Mouse (Mus musculus) heart, embryonic 11.5 days (tissue): ENCODE measurements around the gene Acp5. TPM values are rescaled to one million over a fixed set of nuclear protein-coding genes. Genes with fewer than 3 reads are reported as not detected.
"Not testable (repeated sequence)": the region's sequence is repeated elsewhere in the genome, so short reads cannot be mapped to it uniquely, and the experiment has no call there.

Experiments used
- ATAC-seq: fragments of 200-750 bp; cut with Nextera tagmentation; replicated peaks from 2 replicates; pipeline ENCODE4 v1.8.0; 2017; ENCODE audit warnings: moderate library complexity; ENCODE audit not compliant: insufficient number of reproducible peaks, low FRiP score, low TSS enrichment
- H3K27ac ChIP-seq: fragments of 300-500 bp; sonication (generic); 2 replicates; pipeline ENCODE4 v1.5.1; 2014; ENCODE audit warnings: mild to moderate bottlenecking, low read depth, low read length
- H3K27me3 ChIP-seq: fragments of 300-500 bp; sonication (generic); 2 replicates; pipeline ENCODE4 v1.6.1; 2014; ENCODE audit warnings: mild to moderate bottlenecking, low read length, mixed read lengths; ENCODE audit not compliant: control insufficient read depth, insufficient read depth
- H3K36me3 ChIP-seq: fragments of 300-500 bp; sonication (generic); 2 replicates; pipeline ENCODE4 v1.6.1; 2014; ENCODE audit warnings: mild to moderate bottlenecking, low read length, moderate library complexity, mixed read lengths; ENCODE audit not compliant: control insufficient read depth, insufficient read depth
- H3K4me1 ChIP-seq: fragments of 300-500 bp; sonication (generic); 2 replicates; pipeline ENCODE4 v1.6.1; 2014; ENCODE audit warnings: low read length; ENCODE audit not compliant: control insufficient read depth, insufficient read depth
- H3K4me2 ChIP-seq: fragments of 300-500 bp; sonication (generic); 2 replicates; pipeline ENCODE4 v1.6.1; 2014; ENCODE audit warnings: mild to moderate bottlenecking, moderate library complexity
- H3K4me3 ChIP-seq: fragments of 300-500 bp; sonication (generic); 2 replicates; pipeline ENCODE4 v1.5.1; 2014; ENCODE audit warnings: low read depth, low read length
- H3K9ac ChIP-seq: fragments of 300-500 bp; sonication (generic); 2 replicates; pipeline ENCODE4 v1.6.1; 2014; ENCODE audit warnings: mild to moderate bottlenecking, low read depth, low read length, moderate library complexity
- H3K9me3 ChIP-seq: fragments of 300-500 bp; sonication (generic); replicated peaks from 2 replicates; pipeline ENCODE4 v1.6.1; 2016; ENCODE audit warnings: low read length; ENCODE audit not compliant: control insufficient read depth
- WGBS: fragments of 180-500 bp; shearing (Covaris S2); extraction: QIAGEN DNeasy Blood & Tissue Kit; methylation state at CpG from one replicate; pipeline ENCODE4 v1.1.7; 2014; ENCODE audit not compliant: insufficient replicate concordance; 5-methylcytosine and 5-hydroxymethylcytosine counted together
- polyA plus RNA-seq: library from polyadenylated mRNA; unstranded; fragments of >200 nt; fragmentation: Nextera tagmentation; extraction: Ambion mirVana; gene quantifications from 2 replicates; pipeline ENCODE4 v1.2.1, GENCODE M21; 2014

Gene Acp5
- polyA plus RNA-seq, 1 experiment from 2014 or later: 68.9 TPM

DNA sequence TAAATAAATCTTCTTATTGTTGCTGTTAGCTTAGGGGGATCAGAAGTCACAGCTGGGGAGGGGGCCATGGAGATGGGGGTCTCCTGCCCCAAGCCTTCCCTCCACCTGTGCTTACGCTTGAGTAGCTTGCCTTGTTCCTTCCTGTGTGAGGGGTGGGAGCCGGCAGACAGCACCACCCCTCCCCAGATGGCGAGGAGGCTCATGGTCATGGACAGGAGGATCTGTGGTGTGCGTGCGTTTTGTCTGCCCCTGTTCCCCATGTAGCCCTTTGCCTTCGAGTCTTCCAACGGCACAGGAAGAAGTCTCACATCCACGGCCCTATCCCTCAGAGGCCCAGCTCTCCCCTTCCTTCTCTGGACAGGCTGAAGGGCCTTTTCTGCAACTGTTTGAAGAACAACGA, 26.8 kb upstream of the Acp5 start:
- peaks cover 4% of the 10 kb centered on the region; the same call in 1 of the 2 replicates for H3K4me1 ChIP-seq
- H3K9ac ChIP-seq: no peak overlapping the region
- WGBS: 70% methylated on average over 9 of the region's 9 CpGs
- H3K27ac ChIP-seq: no peak overlapping the region
- H3K9me3 ChIP-seq: peaks cover 6% of the 10 kb centered on the region
- no peaks in the 10 kb centered on the region for H3K36me3 ChIP-seq
- no peak overlapping the region for H3K4me2 ChIP-seq
- H3K4me3 ChIP-seq: no peak overlapping the region
- H3K27me3 ChIP-seq: peaks cover 13% of the 10 kb centered on the region
- no peak for ATAC-seq

DNA sequence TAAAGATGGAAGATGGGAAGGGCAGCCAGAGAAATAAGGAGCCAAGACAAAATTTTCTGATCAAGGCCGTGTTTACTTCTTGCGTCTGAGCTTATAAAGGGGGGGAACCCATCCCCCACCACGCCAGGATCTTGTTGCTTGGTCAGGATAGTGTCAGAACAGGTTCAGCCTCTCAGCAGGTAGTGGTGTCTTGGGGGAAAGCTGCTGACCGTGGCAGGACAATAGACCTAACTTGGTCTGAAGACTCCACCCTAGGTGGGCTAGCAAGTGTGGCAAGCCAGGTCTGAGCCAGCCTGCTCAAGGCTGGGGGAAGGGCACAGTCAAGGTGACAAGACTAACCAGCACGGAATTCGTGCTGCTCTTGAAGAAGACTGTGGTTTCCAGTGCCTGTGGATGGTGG, 25.8 kb upstream of the Acp5 start:
- Histone ChIP-seq H3K36me3 (no peaks in the 10 kb centered on the region), H3K4me1 (peaks cover 6% of the 10 kb centered on the region; the same call in 1 of the 2 replicates), H3K27me3 (peaks cover 13% of the 10 kb centered on the region), H3K9me3 (no peaks in the 10 kb centered on the region), H3K27ac (no peak overlapping the region), H3K4me2 (no peak overlapping the region), H3K4me3 (no peak overlapping the region), H3K9ac (no peak overlapping the region)
- WGBS: 37% methylated on average over 6 of the region's 6 CpGs
- ATAC-seq: no peak

DNA sequence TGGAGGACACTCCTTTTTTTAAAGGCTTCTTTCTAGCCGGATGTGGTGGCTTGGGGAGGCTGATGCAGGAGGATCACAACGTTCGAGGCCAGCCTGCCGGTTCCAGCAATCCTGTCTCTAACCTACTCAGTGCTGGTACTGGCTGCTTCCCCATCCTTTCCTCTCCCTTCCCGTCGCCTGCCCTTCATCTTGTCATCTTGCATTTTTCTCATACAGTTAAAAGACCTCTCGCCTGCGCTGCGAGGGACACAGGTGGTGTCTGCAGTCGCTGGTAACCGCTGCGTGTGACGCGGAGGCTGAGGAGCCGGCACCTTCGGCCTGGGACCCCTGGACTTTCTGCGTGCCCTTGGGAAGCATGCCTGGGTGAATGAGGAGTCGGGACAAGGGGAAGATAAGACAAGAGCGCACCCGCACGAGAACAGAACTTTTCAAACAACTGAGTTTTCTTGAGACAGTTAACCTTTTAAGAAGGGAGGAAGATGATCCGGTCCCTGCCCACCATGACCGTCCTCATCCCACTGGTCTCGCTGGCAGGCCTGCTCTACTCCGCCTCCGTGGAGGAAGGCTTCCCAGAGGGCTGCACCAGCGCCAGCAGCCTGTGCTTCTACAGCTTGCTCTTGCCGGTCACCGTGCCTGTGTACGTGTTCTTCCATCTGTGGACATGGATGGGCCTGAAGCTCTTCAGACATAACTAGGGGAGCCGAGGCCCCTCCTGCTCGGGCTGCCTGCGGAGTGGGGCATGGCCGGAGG, 22.2 kb upstream of the Acp5 start:
- Histone ChIP-seq H3K9me3 (no peaks in the 10 kb centered on the region), H3K36me3 (no peaks in the 10 kb centered on the region), H3K4me1 (peaks cover 8% of the 10 kb centered on the region; the same call in 1 of the 2 replicates), H3K9ac (peak overlapping the region; percentile 88), H3K4me3 (peak overlapping the region; percentile 79), H3K27me3 (peaks cover 9% of the 10 kb centered on the region; the same call in 1 of the 2 replicates), H3K27ac (no peak overlapping the region), H3K4me2 (peak overlapping the region; percentile 87)
- no peak for ATAC-seq
- 45% methylated on average over 34 of the region's 34 CpGs for WGBS

DNA sequence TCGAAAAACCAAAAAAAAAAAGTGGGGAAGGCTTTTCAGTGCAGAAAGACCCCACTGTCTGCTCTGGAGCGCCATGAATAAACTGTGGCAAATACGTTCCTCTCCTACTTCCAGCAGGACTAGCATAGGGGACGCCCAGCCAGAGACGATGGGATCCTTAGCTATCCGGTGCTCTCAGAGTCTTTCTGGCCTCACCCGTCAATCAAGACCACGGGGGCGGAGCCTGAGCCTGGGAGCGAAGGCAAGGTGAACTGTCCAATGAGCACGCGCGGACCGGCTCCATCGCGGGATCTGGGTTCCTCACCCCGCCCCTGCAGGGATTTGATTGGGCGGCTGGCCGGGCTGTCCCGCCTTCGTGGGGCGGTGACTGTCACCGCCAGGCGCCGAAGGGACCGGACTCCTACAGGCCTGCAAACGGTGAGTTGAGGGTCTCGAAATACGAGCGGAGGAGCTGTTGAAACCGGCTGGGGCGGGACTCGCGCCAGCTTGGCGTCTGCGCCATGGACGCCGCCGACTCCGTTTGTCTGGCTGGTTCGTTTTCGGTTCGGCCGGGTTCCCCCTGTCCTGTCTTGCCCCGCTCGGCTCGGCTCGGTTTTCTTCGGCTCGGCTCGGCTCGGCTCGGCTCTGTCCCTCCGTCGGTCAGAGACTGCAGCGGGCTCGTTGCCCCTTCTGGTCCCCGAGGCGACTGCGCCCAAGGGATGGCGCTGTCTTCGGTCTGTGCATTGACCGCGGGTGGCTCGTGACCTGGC, 21.2 kb upstream of the Acp5 start, which contains the start of gene Pigyl:
Gene Pigyl, plus strand, starts transcription at position 350 of the 749 bp plus-strand sequence.
- Histone ChIP-seq H3K9me3 (no peaks in the 10 kb centered on the region), H3K27ac (peak within 1 kb of the TSS; percentile 81; the same call in 1 of the 2 replicates), H3K9ac (peak within 1 kb of the TSS; percentile 88), H3K4me3 (peak within 1 kb of the TSS; percentile 79), H3K4me1 (peaks cover 8% of the 10 kb centered on the region; the same call in 1 of the 2 replicates), H3K36me3 (no peaks in the 10 kb centered on the region), H3K4me2 (peak within 1 kb of the TSS; percentile 87), H3K27me3 (peaks cover 9% of the 10 kb centered on the region; the same call in 1 of the 2 replicates)
- peak; percentile 97 for ATAC-seq
- under 1% methylated on average over 63 of the region's 65 CpGs for WGBS

DNA sequence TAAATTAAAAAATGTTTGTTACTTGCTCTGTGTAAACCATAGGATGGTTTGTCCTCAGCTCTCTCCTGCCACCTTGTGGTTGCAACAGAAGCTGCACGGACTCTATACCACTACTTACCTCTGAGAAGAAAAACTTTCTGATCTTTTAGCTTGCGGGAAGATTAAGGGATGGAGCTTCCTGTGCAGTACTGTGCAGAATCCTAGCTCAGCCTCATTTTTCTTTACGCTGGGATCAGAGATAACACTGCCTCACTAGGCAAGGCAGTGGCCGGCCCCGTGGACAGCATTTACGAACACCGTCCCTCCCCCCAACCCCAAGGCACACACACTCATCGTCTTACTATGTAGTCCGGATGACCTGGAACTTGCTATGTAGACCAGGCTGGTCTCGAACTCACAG, 20.1 kb upstream of the Acp5 start:
- Histone ChIP-seq H3K4me3 (0 out of 2 replicates have a peak overlapping the region, but pooled peaks have one; percentile 16), H3K4me1 (peaks cover 8% of the 10 kb centered on the region; the same call in 1 of the 2 replicates), H3K36me3 (no peaks in the 10 kb centered on the region), H3K27ac (no peak overlapping the region), H3K9ac (no peak overlapping the region), H3K27me3 (peaks cover 9% of the 10 kb centered on the region; the same call in 1 of the 2 replicates), H3K4me2 (peak overlapping the region; percentile 87), H3K9me3 (no peaks in the 10 kb centered on the region)
- 14% methylated on average over 10 of the region's 10 CpGs for WGBS
- 0 out of 2 replicates have a peak, but pooled peaks have one; percentile 32 for ATAC-seq

DNA sequence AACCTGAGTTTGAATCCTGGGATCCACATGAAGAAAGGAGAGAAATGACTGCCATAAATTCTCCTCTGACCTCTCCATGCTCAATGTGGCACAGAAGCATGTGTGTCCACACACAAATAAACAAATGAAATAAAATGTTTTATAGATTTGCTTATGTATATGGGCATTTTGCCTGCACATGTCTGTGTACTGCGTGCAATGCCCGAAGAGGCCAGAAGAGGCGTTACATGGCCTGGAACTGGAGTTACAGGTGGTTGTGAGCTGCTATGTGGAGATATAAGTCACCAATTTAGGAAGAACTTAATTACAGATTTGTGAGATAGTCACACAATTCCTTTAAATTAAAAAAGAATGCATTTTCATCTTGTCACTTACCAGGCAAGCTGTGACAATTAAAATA, 18.3 kb upstream of the Acp5 start:
- 85% methylated on average over 3 of the region's 3 CpGs for WGBS
- no peak for ATAC-seq
- no peak overlapping the region for H3K9ac ChIP-seq
- no peak overlapping the region for H3K4me3 ChIP-seq
- peaks cover 8% of the 10 kb centered on the region; the same call in 1 of the 2 replicates for H3K4me1 ChIP-seq
- H3K4me2 ChIP-seq: no peak overlapping the region
- no peaks in the 10 kb centered on the region for H3K36me3 ChIP-seq
- no peaks in the 10 kb centered on the region for H3K9me3 ChIP-seq
- H3K27ac ChIP-seq: no peak overlapping the region
- peaks cover 9% of the 10 kb centered on the region; the same call in 1 of the 2 replicates for H3K27me3 ChIP-seq

DNA sequence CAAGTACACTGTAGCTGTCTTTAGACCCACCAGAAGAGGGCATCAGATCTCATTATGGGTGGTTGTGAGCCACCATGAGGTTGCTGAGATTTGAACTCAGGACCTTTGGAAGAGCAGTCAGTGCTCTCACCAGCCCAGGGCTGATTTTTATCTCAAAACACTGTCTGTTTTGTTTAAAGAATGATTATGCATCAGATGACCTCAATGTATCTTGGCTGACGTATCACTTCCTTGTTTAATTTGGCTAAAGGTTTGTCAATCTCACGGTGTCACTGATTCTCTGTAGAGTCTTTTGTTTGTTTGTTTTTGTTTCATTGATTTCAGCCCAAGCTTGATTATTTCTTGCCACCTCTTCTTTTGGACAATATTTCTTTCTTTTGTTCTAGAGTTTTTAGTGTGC, 15.4 kb upstream of the Acp5 start:
- peaks cover 2% of the 10 kb centered on the region; the same call in 1 of the 2 replicates for H3K4me1 ChIP-seq
- H3K9me3 ChIP-seq: no peaks in the 10 kb centered on the region
- no peaks in the 10 kb centered on the region for H3K36me3 ChIP-seq
- H3K4me3 ChIP-seq: no peak overlapping the region
- no peak overlapping the region for H3K9ac ChIP-seq
- no peak overlapping the region for H3K27ac ChIP-seq
- no peaks in the 10 kb centered on the region for H3K27me3 ChIP-seq
- no peak overlapping the region for H3K4me2 ChIP-seq
- WGBS: 83% methylated on average over 2 of the region's 2 CpGs
- ATAC-seq: no peak

DNA sequence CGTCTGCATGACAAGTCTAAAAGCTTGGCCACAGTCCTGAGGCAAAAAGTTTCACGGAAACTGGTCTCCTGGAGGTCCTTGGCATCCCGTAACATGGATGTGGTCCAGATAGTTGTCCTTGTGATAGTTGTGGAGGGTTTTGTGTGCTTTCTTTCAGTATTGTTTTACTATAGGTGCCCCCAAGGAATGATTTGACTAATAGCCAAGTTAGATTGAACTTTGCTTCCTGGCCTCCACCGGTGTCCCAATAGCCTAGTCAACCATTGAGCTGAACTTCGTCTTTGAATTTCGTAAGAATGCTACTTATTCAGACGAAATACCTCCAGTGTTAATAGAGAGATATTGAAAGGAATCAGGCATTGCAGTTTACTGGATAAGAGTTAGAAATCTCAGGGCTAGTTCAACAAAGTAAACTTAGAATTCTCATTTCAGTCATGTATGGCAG, 14.8 kb upstream of the Acp5 start:
- H3K27me3 ChIP-seq, H3K9ac ChIP-seq, H3K9me3 ChIP-seq, H3K27ac ChIP-seq, H3K4me1 ChIP-seq, H3K36me3 ChIP-seq, H3K4me2 ChIP-seq, ATAC-seq, H3K4me3 ChIP-seq: not testable (repeated sequence)
- WGBS: 72% methylated on average over 7 of the region's 7 CpGs
